Mouse (Mus musculus): ENCODE measurements around the gene Cmah.

- TF ChIP-seq POLR2A (IDR thresholded peaks at IDR 0.05; ENCODE audit: low read depth, low read length) = no peak
- TF ChIP-seq CTCF (IDR thresholded peaks at IDR 0.05; ENCODE audit: extremely low read depth, insufficient read depth, insufficient read length, insufficient replicate concordance) = no peak
Measured at GRCm38 (mm10) chr13:24456385-24456784, 129.2 kb downstream of the Cmah start.

Measured in spleen, adult 2 months (tissue).